Mouse (Mus musculus) erythroblast, embryonic 14.5 days (primary cell): ENCODE data around the gene Gm45713. TPM values are rescaled to one million over a fixed set of nuclear protein-coding genes. Genes with fewer than 3 reads are reported as not detected.
"Not testable (repeated sequence)": the region's sequence is repeated elsewhere in the genome, so short reads cannot be mapped to it uniquely, and the experiment has no call there.

Source experiments
- H3K27me3 ChIP-seq: 2 replicates; pipeline ENCODE4 v1.6.1; 2012; ENCODE audit warnings: inconsistent platforms; ENCODE audit not compliant: control insufficient read depth
- H3K36me3 ChIP-seq: 2 replicates; pipeline ENCODE4 v1.6.1; 2012; ENCODE audit warnings: mild to moderate bottlenecking, inconsistent platforms; ENCODE audit not compliant: control insufficient read depth
- H3K4me1 ChIP-seq: 2 replicates; pipeline ENCODE4 v1.6.1; 2012; ENCODE audit warnings: inconsistent platforms; ENCODE audit not compliant: control insufficient read depth
- H3K4me3 ChIP-seq: replicated peaks from 2 replicates; pipeline ENCODE3; 2012; ENCODE audit warnings: moderate library complexity, mild to moderate bottlenecking, inconsistent platforms
- H3K9me3 ChIP-seq: 2 replicates; pipeline ENCODE4 v1.6.1; 2012; ENCODE audit warnings: low read length, inconsistent platforms, mixed read lengths; ENCODE audit not compliant: control insufficient read depth
- GATA1 ChIP-seq: IDR thresholded peaks from 2 replicates; pipeline ENCODE4 v1.6.1; 2012; ENCODE audit warnings: low read length, inconsistent platforms, mixed read lengths
- TAL1 ChIP-seq: IDR thresholded peaks from 3 replicates; pipeline ENCODE4 v1.6.1; 2012; ENCODE audit warnings: low read length, inconsistent platforms, mixed read lengths
- polyA plus RNA-seq: library from polyadenylated mRNA; stranded (reverse); fragments of >175 nt; gene quantifications from 2 replicates; pipeline ENCODE4 v1.2.3, GENCODE M21; 2012

The Gm45713 gene
- polyA plus RNA-seq, 1 experiment, result not detected

DNA sequence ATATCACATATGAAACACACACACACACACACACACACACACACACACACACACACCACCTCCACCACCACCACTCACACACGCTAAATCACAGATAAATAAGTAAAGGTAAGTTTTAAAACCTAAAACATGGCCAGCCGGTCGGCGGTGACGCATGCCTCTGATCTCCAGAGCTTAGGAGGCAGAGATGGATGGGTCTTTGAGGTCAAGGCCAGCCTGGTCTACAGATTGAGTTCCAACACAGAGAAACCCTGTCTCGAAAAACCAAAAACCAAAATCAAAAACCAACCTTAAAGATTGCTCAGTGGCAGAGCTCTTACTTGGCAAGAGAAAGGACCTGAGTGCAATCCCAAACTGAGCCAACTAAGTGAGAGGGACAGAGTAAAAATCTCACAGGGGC is 36.0 kb downstream of the Gm45713 start:
- Histone ChIP-seq H3K27me3 (no peaks in the 10 kb centered on the region), H3K9me3 (no peaks in the 10 kb centered on the region), H3K4me1 (no peaks in the 10 kb centered on the region; the same call in 1 of the 2 replicates), H3K4me3 (no peak overlapping the region), H3K36me3 (no peaks in the 10 kb centered on the region)
- TF ChIP-seq GATA1 (no peak), TAL1 (no peak)

DNA sequence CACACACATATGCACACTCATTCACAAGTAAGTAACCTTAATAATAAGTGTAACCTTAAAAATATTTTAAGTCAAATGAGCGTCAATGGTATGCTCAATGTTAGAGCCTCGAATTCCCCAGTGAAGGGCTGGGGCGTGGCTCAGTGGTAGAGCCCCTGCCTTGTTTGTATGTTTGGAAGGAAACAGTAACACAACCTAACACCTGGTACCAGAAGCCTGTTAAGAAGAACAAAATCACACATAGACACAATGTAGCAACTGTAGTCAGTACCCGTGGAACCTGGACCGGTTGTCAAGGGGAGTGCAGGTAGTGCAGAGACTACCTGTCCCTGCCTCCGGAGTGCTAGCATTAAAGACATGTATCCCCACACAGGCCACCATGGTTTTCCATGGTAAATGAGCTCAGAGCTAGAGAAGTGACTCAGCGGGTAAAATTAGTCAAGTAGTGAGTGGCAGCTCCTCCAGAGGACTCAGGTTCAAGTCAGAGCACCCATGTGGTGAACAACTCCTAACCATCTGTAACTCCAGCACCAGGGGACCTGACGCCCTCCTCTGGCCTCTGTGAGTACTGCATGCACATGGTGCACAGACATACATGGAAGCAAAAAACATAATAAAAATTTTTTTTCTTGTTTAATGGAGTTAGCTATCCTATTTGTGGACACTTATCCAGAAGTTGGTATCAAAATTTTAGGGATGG is 37.3 kb downstream of the Gm45713 start:
- Histone ChIP-seq H3K9me3 (no peaks in the 10 kb centered on the region), H3K27me3 (no peaks in the 10 kb centered on the region), H3K36me3 (no peaks in the 10 kb centered on the region), H3K4me1 (peaks cover 3% of the 10 kb centered on the region), H3K4me3 (no peak overlapping the region)
- no peak for TF ChIP-seq TAL1
- TF ChIP-seq GATA1, result no peak

DNA sequence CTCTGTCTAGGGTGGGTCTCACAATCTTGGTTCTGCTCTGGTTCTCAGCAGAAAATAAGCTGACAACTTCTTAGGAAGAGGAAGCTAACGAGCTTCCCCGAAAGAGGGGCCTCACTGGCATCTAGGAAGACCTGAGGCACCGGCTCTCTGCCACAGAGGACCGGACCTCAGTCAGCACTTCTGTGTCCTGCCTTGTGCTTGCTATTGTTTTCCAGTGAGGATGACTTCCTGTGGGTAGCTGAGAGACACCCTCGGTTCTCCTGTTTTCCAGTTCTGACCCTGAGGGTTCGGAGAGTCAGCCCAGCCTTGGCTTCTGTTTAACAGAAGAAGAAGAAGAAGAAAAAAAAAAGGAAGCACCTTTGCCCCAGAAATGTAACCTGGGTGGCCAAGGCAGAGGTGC is 38.6 kb downstream of the Gm45713 start:
- Histone ChIP-seq H3K27me3 (peaks cover 4% of the 10 kb centered on the region; the same call in 1 of the 2 replicates), H3K4me3 (no peak overlapping the region), H3K4me1 (peaks cover 13% of the 10 kb centered on the region), H3K36me3 (no peaks in the 10 kb centered on the region), H3K9me3 (no peaks in the 10 kb centered on the region)
- TF ChIP-seq GATA1, result no peak
- TF ChIP-seq TAL1, result no peak

DNA sequence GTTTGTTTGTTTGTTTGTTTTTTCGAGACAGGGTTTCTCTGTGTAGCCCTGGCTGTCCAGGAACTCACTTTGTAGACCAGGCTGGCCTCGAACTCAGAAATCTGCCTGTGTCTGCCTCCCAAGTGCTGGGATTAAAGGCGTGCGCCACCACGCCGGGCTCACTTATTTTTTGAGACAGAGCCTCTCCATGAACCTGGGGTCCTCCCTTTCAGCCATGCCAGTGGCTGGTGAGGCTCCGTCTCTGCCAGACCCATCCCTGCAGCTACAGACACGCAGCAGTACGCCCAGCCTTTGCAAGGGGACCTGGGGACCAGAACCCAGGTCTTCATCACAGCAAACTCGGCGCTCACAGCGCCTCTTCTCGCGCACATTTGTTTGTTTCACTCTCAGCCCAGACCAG is 40.1 kb downstream of the Gm45713 start:
- H3K9me3 ChIP-seq, H3K4me3 ChIP-seq, H3K27me3 ChIP-seq, H3K36me3 ChIP-seq: not testable (repeated sequence)
- H3K4me1 ChIP-seq, result peaks cover 26% of the 10 kb centered on the region

DNA sequence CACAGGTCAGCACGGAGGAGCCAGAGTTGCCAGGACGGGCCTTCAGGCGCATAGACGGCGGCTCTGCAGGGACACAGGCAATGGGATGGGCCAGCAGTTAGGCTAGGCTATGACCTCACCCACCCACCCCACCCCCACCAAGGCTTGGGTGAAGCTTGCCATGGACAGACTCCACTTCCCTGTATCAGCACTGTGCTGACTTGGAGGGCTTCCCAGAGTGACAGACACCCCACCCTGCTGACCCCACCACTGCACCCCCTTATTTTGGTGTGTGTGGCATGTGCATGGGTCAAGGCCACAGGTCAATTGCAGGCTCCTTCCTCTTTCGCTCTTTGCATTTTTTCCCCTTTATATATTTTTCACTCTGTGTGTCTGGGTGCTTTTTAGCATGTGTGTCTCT is 40.7 kb downstream of the Gm45713 start:
- Histone ChIP-seq H3K4me3 (no peak overlapping the region), H3K4me1 (peaks cover 32% of the 10 kb centered on the region), H3K36me3 (no peaks in the 10 kb centered on the region), H3K27me3 (peaks cover 4% of the 10 kb centered on the region; the same call in 1 of the 2 replicates), H3K9me3 (no peaks in the 10 kb centered on the region)
- TF ChIP-seq GATA1, result no peak
- TF ChIP-seq TAL1, result no peak

DNA sequence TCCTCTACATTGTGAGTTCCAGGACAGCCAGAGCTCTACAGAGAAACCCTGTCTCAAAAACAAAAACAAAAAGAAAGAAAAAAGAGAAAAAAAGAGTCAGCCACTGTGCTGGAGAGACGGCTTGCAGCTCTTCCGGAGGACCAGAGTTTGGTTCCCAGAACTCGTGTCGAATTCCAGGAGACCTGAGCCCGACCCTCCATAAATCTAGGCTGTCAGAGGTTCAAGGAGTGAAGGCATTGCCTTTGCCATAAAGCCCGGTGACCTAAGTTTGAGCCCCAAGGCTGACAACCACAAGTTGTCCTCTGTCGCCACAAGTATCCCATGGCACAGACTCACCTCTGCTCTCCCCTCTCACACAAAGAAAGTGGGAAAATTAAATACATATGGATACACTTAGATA is 41.9 kb downstream of the Gm45713 start:
- TF ChIP-seq GATA1, result no peak
- no peak for TF ChIP-seq TAL1
- Histone ChIP-seq H3K27me3 (peaks cover 4% of the 10 kb centered on the region; the same call in 1 of the 2 replicates), H3K4me1 (peaks cover 35% of the 10 kb centered on the region), H3K36me3 (no peaks in the 10 kb centered on the region), H3K9me3 (no peaks in the 10 kb centered on the region), H3K4me3 (no peak overlapping the region)

DNA sequence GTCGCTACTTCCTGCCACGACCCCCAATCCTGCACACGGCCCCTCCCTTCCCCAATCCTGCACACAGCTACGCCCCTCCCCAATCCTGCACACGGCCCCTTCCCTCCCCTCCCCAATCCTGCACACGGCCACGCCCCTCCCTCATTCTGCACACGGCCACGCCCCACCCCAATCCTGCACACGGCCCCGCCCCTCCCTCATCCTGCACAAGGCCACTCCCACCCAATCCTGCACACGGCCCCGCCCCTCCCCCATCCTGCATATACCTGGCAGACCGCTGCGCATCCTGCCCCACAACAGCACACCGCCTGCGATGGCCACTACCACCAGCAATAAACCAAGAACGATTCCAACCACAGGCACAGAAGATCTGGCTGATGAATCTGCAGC is 42.5 kb downstream of the Gm45713 start:
- H3K4me1 ChIP-seq, result peaks cover 36% of the 10 kb centered on the region
- H3K4me3 ChIP-seq, result no peak overlapping the region

DNA sequence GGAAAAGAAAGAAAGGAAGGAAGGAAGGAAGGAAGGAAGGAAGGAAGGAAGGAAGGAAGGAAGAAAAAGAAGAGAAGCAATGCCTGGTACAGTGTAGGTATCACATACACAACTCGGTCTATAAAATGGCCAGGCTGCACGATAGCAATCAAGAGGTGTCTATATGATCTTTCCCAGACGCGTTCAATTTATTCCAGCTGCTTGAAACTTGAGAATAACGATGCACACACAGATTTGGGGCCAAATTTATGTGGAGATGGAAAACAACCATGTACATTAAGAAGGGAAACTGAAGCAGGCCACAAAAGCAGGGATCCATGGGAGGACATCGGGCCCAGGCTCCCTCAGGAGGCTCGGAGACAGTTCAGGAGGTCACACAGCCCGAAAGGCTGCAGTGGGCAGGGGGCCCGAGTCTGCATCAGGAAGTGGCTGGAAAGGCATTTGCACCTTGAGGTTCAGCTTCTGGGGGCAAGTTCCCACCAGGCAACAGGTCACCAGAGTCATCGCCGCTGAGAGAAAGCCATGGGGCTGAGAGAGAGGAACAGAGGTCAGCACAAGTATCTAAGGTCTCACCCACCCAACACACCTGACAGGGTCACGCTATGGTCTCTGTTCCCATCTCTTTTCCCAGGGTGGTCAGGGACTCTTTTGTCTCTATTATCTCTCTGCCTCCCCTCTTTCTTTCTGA is 43.1 kb downstream of the Gm45713 start:
- Histone ChIP-seq H3K9me3 (no peaks in the 10 kb centered on the region), H3K27me3 (peaks cover 4% of the 10 kb centered on the region; the same call in 1 of the 2 replicates), H3K4me1 (peaks cover 37% of the 10 kb centered on the region), H3K36me3 (no peaks in the 10 kb centered on the region), H3K4me3 (no peak overlapping the region)
- TF ChIP-seq TAL1, result no peak
- no peak for TF ChIP-seq GATA1

More for the DNA sequence above, 42.5 kb downstream of the Gm45713 start:
- no peak for TF ChIP-seq TAL1
- TF ChIP-seq GATA1, result no peak
- Histone ChIP-seq H3K27me3 (peaks cover 4% of the 10 kb centered on the region; the same call in 1 of the 2 replicates), H3K9me3 (no peaks in the 10 kb centered on the region), H3K36me3 (no peaks in the 10 kb centered on the region)

DNA sequence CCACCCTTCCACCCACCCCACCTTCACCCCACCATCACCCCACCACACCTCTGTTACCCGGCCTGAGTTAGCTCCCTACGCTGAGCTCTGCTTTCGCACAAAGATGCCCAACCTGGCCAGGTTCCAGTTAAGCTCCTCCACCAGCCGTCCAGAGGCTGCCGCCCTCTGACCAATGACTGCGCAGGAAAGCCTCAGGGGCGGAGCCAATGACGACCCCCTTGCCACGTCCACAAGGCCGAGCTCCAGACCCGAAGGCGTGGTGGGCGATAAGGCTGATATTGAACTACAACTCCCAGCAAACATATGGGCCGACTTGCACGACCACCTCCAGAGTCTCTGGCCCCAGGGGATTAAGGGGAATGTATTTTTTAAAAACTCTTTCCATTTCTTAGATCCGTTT is 44.0 kb downstream of the Gm45713 start, which contains the start of gene Rcn3:
Gene Rcn3, minus strand, starts transcription at position 174 of the 400 bp plus-strand sequence.
- no peaks in the 10 kb centered on the region for H3K9me3 ChIP-seq
- H3K36me3 ChIP-seq, result no peaks in the 10 kb centered on the region
- peak within 1 kb of the TSS; percentile 56 for H3K4me3 ChIP-seq
- TF ChIP-seq GATA1 (no peak), TAL1 (no peak)
- H3K4me1 ChIP-seq, result peaks cover 37% of the 10 kb centered on the region
- H3K27me3 ChIP-seq, result peaks cover 4% of the 10 kb centered on the region; the same call in 1 of the 2 replicates
